Mouse (Mus musculus) liver, adult 2 months (tissue): ENCODE measurements around the gene Bcdin3d. TPM values are rescaled to one million over a fixed set of nuclear protein-coding genes. Genes with fewer than 3 reads are reported as not detected.

Source experiments
- DNase-seq: peaks from one replicate; pipeline ENCODE4 v3.0.0-alpha.2; 2011; ENCODE audit warnings: low read depth, low spot score; ENCODE audit errors: extremely low read depth
- H3K27ac ChIP-seq: fragments of 200-500 bp; replicated peaks from 2 replicates; pipeline ENCODE4 v1.5.1; 2012; ENCODE audit warnings: low read depth, mild to moderate bottlenecking, control low read depth, inconsistent platforms, low read length; ENCODE audit not compliant: insufficient read depth
- H3K27me3 ChIP-seq: fragments of 200-500 bp; 2 replicates; pipeline ENCODE4 v1.6.1; 2012; ENCODE audit warnings: mild to moderate bottlenecking, moderate library complexity, low read length, inconsistent platforms; ENCODE audit not compliant: control insufficient read depth, insufficient read depth
- H3K36me3 ChIP-seq: fragments of 200-500 bp; 2 replicates; pipeline ENCODE4 v1.6.1; 2012; ENCODE audit warnings: low read length, inconsistent platforms; ENCODE audit not compliant: control insufficient read depth, insufficient read depth
- H3K4me1 ChIP-seq: fragments of 200-500 bp; 2 replicates; pipeline ENCODE4 v1.6.1; 2011; ENCODE audit warnings: low read length; ENCODE audit not compliant: control insufficient read depth, insufficient read depth
- H3K4me3 ChIP-seq: fragments of 200-500 bp; 2 replicates; pipeline ENCODE4 v1.5.1; 2011; ENCODE audit warnings: low read depth, mild to moderate bottlenecking, control low read depth, low read length, moderate library complexity; ENCODE audit not compliant: insufficient read depth
- H3K79me2 ChIP-seq: fragments of 200-500 bp; 2 replicates; pipeline ENCODE4 v1.6.1; 2012; ENCODE audit warnings: inconsistent platforms, mild to moderate bottlenecking, low read length, moderate library complexity; ENCODE audit not compliant: control insufficient read depth, insufficient read depth
- H3K9ac ChIP-seq: fragments of 200-500 bp; 2 replicates; pipeline ENCODE4 v1.6.1; 2012; ENCODE audit warnings: low read depth, mild to moderate bottlenecking, control low read depth, inconsistent platforms, low read length
- CTCF ChIP-seq: fragments of 200-500 bp; IDR thresholded peaks from 2 replicates; pipeline ENCODE4 v1.5.1; 2011; ENCODE audit warnings: low read depth, low read length, control low read depth
- POLR2A ChIP-seq: fragments of 200-500 bp; IDR thresholded peaks from 2 replicates; pipeline ENCODE4 v1.6.1; 2011; ENCODE audit warnings: low read length, control low read depth; ENCODE audit not compliant: insufficient read depth; ENCODE audit errors: extremely low read depth
- WGBS: fragments of 180-500 bp; shearing (Covaris S2); methylation state at CpG from one replicate; pipeline ENCODE4 v1.1.7; 2018; 5-methylcytosine and 5-hydroxymethylcytosine counted together
- polyA plus RNA-seq: library from polyadenylated mRNA; depleted of rRNA; stranded (reverse); fragments of >200 nt; gene quantifications from 2 replicates; pipeline ENCODE4 v1.2.3, GENCODE M21; 2012; rRNA removed
- total RNA-seq: library from RNA; depleted of rRNA; stranded (reverse); fragments of >200 nt; gene quantifications from 2 replicates; pipeline ENCODE4 v1.2.3, GENCODE M21; 2014; rRNA removed

The Bcdin3d gene
- 3.1 and 3.2 TPM in 2 replicates for total RNA-seq
- 3.1 and 3.6 TPM in 2 replicates for polyA plus RNA-seq

DNA sequence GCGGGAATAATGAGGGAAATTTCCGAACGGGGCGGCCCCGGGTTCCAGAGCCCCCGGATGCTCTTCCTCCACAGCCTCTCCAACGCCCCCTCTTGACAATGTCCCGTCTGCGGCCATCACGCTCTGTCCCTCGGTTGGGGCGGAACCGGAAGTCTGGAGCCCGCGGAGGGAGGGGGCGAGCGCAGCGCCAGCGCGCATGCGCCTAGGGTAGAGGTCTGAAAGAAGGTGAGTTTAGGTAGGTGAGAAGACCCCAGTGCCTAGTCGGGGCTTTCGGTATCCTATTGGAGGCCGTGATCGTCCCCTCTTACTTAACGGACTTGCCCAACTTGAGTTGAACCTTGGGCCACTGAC lies at the start of gene Bcdin3d:
Gene Bcdin3d (minus strand): TSS at position 155 of the 351 bp plus-strand sequence.
- Histone ChIP-seq H3K27ac (peak within 1 kb of the TSS; percentile 22; the same call in 1 of the 2 replicates), H3K79me2 (no peaks in the 10 kb centered on the region), H3K4me3 (peak within 1 kb of the TSS; percentile 71), H3K9ac (peak within 1 kb of the TSS; percentile 67), H3K36me3 (no peaks in the 10 kb centered on the region), H3K27me3 (no peaks in the 10 kb centered on the region), H3K4me1 (no peaks in the 10 kb centered on the region; the same call in none of the 2 replicates)
- DNase-seq: peak; percentile 40
- 0 out of 2 replicates have a peak, but pooled peaks have one; percentile 33 for TF ChIP-seq POLR2A
- peak; percentile 33; the same call in 1 of the 2 replicates for TF ChIP-seq CTCF
- WGBS: under 1% methylated on average over 26 of the region's 26 CpGs

GRCm38 (mm10) chr15:99520306-99520705 lies 45.8 kb upstream of the Bcdin3d start:
- 66% methylated on average over 7 of the region's 7 CpGs for WGBS
- H3K4me3 ChIP-seq: no peak overlapping the region
- H3K9ac ChIP-seq: no peak overlapping the region
- no peak for TF ChIP-seq CTCF
- no peak for TF ChIP-seq POLR2A
- no peaks in the 10 kb centered on the region for H3K4me1 ChIP-seq
- no peak overlapping the region for H3K27ac ChIP-seq
- DNase-seq: no peak
- no peaks in the 10 kb centered on the region for H3K36me3 ChIP-seq
- no peaks in the 10 kb centered on the region for H3K79me2 ChIP-seq
- no peaks in the 10 kb centered on the region for H3K27me3 ChIP-seq

DNA sequence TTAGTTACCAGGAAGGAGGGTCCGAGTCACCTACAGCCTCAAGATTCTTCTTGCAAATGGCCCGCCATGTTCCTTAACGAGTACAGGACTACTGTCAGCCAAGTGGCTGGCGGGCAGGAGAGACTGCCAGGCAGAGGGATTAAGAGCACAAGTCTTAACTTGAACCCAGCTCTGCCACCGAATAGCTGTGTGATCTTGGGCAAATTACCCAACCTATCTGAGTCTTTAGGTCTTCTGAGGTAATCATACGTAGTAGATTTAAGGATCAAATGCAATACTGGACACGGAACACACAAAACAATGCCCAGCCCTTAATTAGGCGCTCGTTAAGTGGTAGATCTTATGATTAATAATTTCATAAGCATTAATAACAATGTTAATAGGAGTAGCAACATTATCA lies 45.1 kb upstream of the Bcdin3d start:
- Histone ChIP-seq H3K79me2 (no peaks in the 10 kb centered on the region), H3K27me3 (no peaks in the 10 kb centered on the region), H3K4me3 (no peak overlapping the region), H3K9ac (no peak overlapping the region), H3K27ac (no peak overlapping the region), H3K4me1 (no peaks in the 10 kb centered on the region), H3K36me3 (no peaks in the 10 kb centered on the region)
- no peak for DNase-seq
- TF ChIP-seq CTCF (no peak), POLR2A (no peak)
- WGBS: 92% methylated on average over 9 of the region's 9 CpGs

DNA sequence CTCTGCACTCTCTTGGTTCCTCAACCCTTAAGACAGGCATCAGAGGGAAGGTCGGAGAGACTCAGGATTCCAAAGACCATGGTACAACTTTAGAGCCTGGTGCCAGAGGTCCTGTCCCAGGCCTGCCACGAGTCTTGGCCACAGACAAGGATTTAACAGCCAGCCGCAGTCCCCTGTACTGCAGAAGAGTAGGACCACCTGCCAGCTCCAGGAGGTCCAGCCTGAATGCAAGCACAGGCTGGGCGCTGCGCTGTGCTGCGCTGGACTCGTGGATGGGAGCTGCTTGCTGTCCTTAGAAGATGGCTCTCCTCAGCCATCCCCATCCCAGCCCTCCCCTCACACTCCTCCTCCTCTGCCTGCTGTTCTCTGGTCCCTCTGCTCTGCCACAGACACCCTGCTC lies 43.2 kb upstream of the Bcdin3d start:
- Histone ChIP-seq H3K79me2 (no peaks in the 10 kb centered on the region), H3K9ac (no peak overlapping the region), H3K27ac (no peak overlapping the region), H3K36me3 (no peaks in the 10 kb centered on the region), H3K4me3 (no peak overlapping the region), H3K27me3 (no peaks in the 10 kb centered on the region), H3K4me1 (no peaks in the 10 kb centered on the region)
- TF ChIP-seq POLR2A (no peak), CTCF (no peak)
- no peak for DNase-seq
- 76% methylated on average over 7 of the region's 7 CpGs for WGBS

- no peak overlapping the region for H3K9ac ChIP-seq
- H3K4me3 ChIP-seq: no peak overlapping the region
- WGBS: 85% methylated on average over 8 of the region's 8 CpGs
- no peak for DNase-seq
- no peaks in the 10 kb centered on the region for H3K4me1 ChIP-seq
- no peaks in the 10 kb centered on the region for H3K27me3 ChIP-seq
- TF ChIP-seq POLR2A (no peak), CTCF (no peak)
- H3K36me3 ChIP-seq: no peaks in the 10 kb centered on the region
- H3K27ac ChIP-seq: no peak overlapping the region
- H3K79me2 ChIP-seq: no peaks in the 10 kb centered on the region
These were observed 42.2 kb upstream of the Bcdin3d start for GRCm38 (mm10) chr15:99516715-99517114.

GRCm38 (mm10) chr15:99511797-99512525 lies 37.4 kb upstream of the Bcdin3d start:
- WGBS: 88% methylated on average over 15 of the region's 15 CpGs
- Histone ChIP-seq H3K27me3 (no peaks in the 10 kb centered on the region), H3K79me2 (no peaks in the 10 kb centered on the region), H3K4me3 (no peak overlapping the region), H3K36me3 (no peaks in the 10 kb centered on the region), H3K9ac (no peak overlapping the region), H3K27ac (no peak overlapping the region), H3K4me1 (no peaks in the 10 kb centered on the region)
- TF ChIP-seq POLR2A: no peak
- TF ChIP-seq CTCF: no peak
- no peak for DNase-seq
